Mouse (Mus musculus) adrenal gland, adult 10 weeks (tissue): Measurements from ENCODE around the gene Dhx33. TPM values are rescaled to one million over a fixed set of nuclear protein-coding genes. Genes with fewer than 3 reads are reported as not detected.

ENCODE experiments used
- polyA plus RNA-seq: library from polyadenylated mRNA; stranded (reverse); fragments of 350-450 nt; fragmentation: Illumina TruSeq; extraction: RNeasy Lipid Tissue Mini Kit (QIAGEN cat#74804); gene quantifications from one replicate; pipeline ENCODE4 v1.2.3, GENCODE M21; 2014; ENCODE audit warnings: low read depth, low replicate concordance

Gene Dhx33
- 24.1 TPM for polyA plus RNA-seq

DNA sequence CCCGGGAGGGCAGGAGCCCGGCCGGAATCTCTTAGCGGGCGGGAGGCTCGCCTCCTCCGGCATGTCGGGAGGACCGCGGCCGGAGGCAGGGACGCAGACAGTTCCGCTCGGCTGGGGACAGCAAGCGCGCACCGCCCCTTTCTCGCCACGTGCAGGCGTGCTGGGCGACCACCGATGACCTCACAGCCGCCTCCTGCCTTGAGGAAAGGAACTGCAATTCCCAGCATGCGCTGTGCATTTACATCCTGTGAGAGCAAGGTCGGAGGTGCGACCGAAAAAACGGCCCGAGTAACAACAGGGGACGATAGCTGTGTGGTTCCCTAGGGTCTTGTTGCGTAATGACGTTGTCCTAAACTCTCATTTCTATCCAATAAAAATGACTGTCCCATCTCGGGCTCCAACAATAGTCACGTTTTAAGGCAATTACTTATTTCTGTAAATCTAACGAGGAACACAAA, at the start of gene Dhx33:
TSS of gene Dhx33 (minus strand) at position 122 of the 458 bp plus-strand sequence.

DNA sequence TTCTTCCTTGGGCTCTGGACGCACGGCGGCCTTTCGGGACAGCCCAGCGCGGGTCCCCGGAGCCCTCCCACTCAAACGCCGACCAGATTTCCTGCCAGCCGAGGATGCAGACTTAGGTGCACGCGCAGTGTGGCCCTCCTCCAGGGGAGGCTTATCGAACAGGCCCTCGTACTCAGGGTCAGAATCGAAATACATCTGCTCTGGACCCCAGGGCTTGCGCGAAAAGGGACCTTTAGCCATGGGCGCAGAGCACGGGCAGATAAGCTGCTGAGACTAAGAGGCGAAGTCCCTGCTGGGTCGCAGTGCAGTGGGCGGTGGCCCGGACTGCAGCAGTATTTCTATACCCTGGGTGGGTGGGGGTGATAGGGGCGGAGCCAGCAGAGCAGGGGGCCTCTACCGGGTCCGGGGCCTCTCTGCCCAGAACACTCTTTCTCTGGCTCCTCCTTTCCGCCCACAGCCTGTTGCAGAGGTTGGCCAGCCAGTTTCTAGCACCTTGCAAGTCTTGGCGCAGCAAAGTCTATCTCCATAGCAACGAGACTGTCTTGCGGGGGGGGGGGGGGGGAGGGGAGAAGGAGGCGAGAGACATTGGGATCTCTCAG, 29.0 kb upstream of the Dhx33 start, which contains the start of gene 6330403K07Rik:
TSS of gene 6330403K07Rik (minus strand) at position 351 of the 599 bp plus-strand sequence.

DNA sequence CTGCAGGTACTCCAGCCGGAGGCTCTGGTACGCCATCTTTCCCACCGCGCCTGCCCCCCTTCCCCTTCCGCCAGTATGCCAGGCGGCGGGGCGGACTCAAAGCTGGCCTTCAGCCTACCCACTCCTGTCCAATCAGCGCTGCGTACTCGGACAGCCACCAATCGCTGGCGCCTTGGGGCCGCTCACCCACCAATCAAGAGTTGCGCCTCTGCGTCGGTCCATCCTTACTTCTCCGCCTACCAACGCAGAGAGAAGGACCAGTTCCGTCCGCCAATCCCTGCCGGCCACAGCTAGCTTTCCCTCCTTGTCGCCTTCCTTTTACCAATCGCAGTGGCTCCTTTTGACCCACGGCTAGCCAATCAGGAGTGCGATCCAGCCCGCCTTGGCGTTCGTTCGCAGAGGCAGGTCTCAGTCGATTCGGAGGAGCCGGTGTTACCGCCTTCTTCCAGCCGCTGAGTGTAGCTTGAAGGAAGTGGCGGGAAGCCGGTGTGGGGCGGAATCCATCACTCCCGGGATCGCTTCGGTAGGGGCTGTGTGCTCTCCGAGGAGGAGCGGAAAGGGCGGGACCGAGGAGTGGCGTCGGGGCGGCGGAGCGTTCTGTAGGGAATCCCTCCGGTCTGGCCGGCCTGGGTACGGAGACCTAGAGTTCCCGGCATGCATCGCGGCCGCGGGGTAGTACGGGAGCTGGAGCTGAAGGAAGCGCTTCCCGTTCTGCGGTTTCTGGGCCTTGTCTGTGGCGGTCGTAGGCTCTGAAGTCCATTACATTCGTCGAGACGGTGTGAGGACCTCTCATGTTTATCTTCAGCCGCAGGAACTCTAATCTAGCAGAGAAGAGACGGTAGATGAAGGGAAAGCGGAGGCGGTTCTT, 15.2 kb upstream of the Dhx33 start, which contains the start of the genes Mis12 and Derl2:
TSS of gene Mis12 (plus strand) at position 411 of the 868 bp plus-strand sequence.
TSS of gene Derl2 (minus strand) at position 641 of the 868 bp plus-strand sequence.

DNA sequence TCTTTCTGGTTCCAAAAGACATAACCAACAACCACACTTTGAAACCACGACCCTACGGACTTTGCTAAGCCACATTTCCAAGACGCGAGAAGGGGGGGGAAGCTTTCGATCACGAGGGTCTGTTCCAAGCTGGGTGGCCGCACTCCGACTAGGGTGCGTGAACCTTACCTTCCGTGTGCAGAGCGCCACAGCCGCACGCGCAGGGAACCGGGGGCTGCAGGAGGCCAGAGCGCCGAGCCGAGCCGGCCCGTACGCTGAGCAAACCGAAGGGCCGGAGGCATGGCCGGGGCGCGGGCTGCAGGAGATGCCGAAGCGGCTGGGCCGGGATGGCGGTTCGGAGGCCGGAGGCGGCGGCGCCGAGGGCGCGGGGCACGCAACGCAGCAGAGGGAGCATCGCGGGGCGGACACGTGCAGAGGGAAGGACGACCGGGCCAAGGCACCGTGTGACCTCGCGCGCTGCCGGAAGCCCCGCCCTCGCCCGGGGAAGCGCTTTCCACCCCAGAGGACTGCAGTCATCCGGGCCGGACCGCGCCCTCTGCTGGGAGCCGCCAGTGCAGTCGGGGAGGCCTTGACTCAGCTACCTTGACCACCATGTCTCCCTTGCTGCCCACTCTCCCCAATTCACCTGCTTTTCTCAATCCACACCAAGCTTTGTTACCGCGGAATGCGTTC, 21.5 kb downstream of the Dhx33 start, which contains the start of gene C1qbp:
TSS of gene C1qbp (minus strand) at position 470 of the 672 bp plus-strand sequence.

DNA sequence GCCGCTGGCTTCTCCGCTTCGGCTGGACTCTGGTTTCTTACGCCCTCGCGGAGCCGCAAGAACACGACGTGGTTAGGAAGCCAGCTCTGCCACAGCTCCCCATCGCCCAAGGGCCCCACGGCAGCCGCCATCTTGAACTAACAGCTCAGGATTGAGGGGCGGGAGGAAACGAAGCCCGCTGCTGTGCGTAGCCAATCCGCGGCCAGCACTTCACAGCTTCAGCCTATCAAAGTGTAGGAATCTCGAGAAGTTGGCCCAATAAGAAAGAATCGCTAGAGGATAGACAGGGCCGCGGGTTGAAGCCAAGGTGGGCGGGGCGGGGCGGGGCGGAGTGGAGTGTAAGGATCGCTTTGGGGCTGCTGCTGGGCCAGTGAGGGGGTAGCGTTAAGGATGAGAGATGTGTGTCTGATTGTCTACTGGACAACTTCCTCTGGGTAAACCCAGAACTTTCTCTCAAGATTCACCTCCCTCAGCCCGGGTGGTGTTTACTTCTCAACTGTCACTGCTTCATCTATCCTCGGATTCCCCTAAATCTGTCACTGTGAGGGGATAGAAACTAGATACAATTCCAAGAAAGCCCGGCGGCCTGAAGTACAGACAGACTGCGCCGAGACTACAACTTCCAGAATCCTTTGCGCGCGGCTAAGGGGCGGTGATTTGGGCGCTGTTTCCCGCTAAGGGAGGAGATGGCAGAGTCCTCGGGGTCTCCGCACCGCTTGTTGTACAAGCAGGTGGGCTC, 34.2 kb downstream of the Dhx33 start, which contains the start of the genes Nup88 and Rpain:
TSS of gene Nup88 (minus strand) at position 153 of the 739 bp plus-strand sequence.
TSS of gene Rpain (plus strand) at position 393 of the 739 bp plus-strand sequence.

Other genes with a start within 250 kb of the Dhx33 start
- 4.4 TPM for gene Zfp3, start 240.2 kb downstream of the Dhx33 start, polyA plus RNA-seq
- gene Scimp, start 191.9 kb downstream of the Dhx33 start, polyA plus RNA-seq = 1.6 TPM
- 341 TPM for gene Rabep1, start 159.7 kb downstream of the Dhx33 start, polyA plus RNA-seq
- 164 TPM for gene Nup88, start 34.5 kb downstream of the Dhx33 start, polyA plus RNA-seq
- gene Rpain, start 34.2 kb downstream of the Dhx33 start, polyA plus RNA-seq = 11.4 TPM
- gene C1qbp, start 21.4 kb downstream of the Dhx33 start, polyA plus RNA-seq = 220 TPM
- 93.6 TPM for gene Mis12, start 15.2 kb upstream of the Dhx33 start, polyA plus RNA-seq
- gene Derl2, start 15.4 kb upstream of the Dhx33 start, polyA plus RNA-seq = 112 TPM
- 15.7 TPM for gene 6330403K07Rik, start 29.1 kb upstream of the Dhx33 start, polyA plus RNA-seq
- gene Nlrp1a, start 140.3 kb upstream of the Dhx33 start, polyA plus RNA-seq = 0.23 TPM
- 0.29 TPM for gene Nlrp1b, start 226.3 kb upstream of the Dhx33 start, polyA plus RNA-seq